Mouse (Mus musculus) ES-Bruce4 (cell line): ENCODE data around the gene Eps15l1.

Source experiments
- CTCF ChIP-seq: IDR thresholded peaks from one replicate; pipeline ENCODE4 v1.8.1; 2011; ENCODE audit warnings: low read depth, low read length
- POLR2A ChIP-seq: IDR thresholded peaks from one replicate; pipeline ENCODE4 v1.8.1; 2011; ENCODE audit warnings: low read length; ENCODE audit not compliant: insufficient read depth

GRCm38 (mm10) chr8:72317741-72318301 is 103.4 kb downstream of the Eps15l1 start:
- no peak for TF ChIP-seq CTCF
- TF ChIP-seq POLR2A, result no peak
